Mouse (Mus musculus): Measurements from ENCODE around the gene Ube4a.

DNA sequence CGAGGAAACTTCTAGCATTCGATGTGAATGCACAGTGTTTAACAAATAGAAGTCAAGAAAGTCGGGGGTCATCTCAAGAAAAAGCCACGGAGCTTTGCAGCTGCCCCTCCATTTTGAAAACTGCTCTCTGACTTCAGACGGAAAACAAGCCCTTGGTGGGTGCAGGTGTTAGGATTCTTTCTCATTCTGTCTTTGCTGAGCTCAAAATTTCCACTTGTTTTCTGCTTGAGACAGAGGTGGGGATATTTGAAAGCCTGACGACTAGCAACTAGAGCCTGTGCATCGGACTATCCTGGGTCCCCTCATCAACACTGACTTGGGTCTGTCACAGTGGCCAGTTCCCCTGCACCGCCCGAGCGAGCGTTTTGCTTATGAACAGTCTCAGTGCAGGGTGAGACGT is 42.0 kb upstream of the Ube4a start:
- TF ChIP-seq GATA1 (IDR thresholded peaks at IDR 0.05; ENCODE audit: borderline replicate concordance, low read length) (no peak), FLI1 (IDR thresholded peaks at IDR 0.05; ENCODE audit: low read length) (no peak)
